Mouse (Mus musculus): ENCODE data around the gene Tgfbr1. TPM values are rescaled to one million over a fixed set of nuclear protein-coding genes. Genes with fewer than 3 reads are reported as not detected.
A peak's percentile ranks its signal among the peaks of the same experiment; 100 is the strongest.
"Not testable (repeated sequence)": the region's sequence is repeated elsewhere in the genome, so short reads cannot be mapped to it uniquely, and the experiment has no call there.

Gene Tgfbr1
- polyA plus RNA-seq, 1 experiment from 2014 or later: 4.6 TPM

DNA sequence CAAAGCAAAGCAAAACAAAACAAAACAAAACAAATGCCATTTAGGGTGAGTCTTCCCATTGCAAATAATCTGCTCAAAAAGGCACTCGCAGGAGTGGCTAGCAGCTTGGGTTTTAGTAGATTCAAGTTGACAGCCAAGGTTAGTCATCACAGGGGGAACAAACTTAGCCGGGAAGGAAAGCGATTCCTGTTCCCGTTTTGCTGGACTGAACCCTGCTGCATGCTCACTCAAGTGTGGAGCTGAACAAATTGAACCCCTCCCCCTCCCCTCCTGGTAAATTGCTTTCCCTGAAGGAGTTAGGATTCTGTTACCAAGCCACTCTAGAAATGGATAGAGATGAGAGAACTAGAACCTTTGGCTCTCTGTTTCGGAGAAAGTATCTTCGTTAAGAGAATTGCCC, 3.3 kb upstream of the Tgfbr1 start:
- DNase-seq: no peak
- Histone ChIP-seq H3K36me3 (no peaks in the 10 kb centered on the region), H3K4me1 (replicated peaks) (peaks cover 29% of the 10 kb centered on the region), H3K4me2 (no peak overlapping the region), H3K9me3 (replicated peaks) (no peaks in the 10 kb centered on the region), H3K27me3 (peaks cover 40% of the 10 kb centered on the region), H3K27ac (no peak overlapping the region), H3K9ac (no peak overlapping the region), H3K4me3 (replicated peaks) (no peak overlapping the region)
- ATAC-seq (ENCODE audit: low read depth): no peak
- WGBS (ENCODE audit: insufficient replicate concordance): 27% methylated on average over 6 of the region's 6 CpGs

DNA sequence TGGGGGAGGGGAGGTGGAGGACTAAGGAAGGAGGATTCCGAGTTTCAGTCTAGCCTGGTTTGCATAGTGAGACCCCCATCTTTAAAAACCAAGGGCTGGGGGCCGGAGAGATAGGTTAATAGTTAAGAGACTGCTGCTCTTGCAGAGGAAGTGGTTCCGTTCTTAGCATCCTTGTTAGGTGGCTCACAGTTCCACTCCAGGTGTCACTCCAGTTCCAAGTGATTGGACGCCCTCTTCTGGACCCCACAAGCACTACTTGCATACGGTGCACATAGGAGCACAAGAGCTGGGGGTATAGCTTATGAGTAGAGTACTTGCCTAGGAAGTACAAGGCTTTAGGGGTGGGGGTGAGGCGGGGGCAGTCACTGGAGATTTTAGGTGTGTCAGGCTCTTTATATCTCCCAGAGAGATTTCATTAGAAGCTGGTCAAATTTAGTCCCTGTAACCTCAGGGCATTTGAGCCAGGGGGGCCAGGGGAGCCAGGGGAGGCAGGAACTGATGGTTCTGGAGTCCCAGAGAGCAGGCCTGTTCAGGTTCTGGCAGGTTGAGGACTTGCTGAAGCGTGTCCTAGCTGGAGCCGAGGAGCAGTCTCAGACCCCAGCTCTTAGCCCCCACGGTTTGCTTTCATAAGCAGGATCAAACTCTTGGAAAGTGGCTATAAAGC, 1.5 kb upstream of the Tgfbr1 start:
- DNase-seq: peak; percentile 13
- no peak for ATAC-seq (ENCODE audit: low read depth)
- Histone ChIP-seq H3K36me3 (no peaks in the 10 kb centered on the region), H3K27ac (no peak overlapping the region), H3K9ac (peak overlapping the region; percentile 78), H3K9me3 (replicated peaks) (no peaks in the 10 kb centered on the region), H3K4me2 (peak overlapping the region; percentile 100), H3K4me1 (replicated peaks) (peaks cover 29% of the 10 kb centered on the region), H3K27me3 (peaks cover 40% of the 10 kb centered on the region), H3K4me3 (replicated peaks) (peak overlapping the region; percentile 82)
- WGBS (ENCODE audit: insufficient replicate concordance): 13% methylated on average over 9 of the region's 9 CpGs

- Histone ChIP-seq H3K9me3 (replicated peaks) (no peaks in the 10 kb centered on the region), H3K4me1 (replicated peaks) (peaks cover 29% of the 10 kb centered on the region), H3K36me3 (no peaks in the 10 kb centered on the region), H3K27ac (no peak overlapping the region), H3K27me3 (peaks cover 40% of the 10 kb centered on the region), H3K9ac (peak overlapping the region; percentile 78), H3K4me2 (peak overlapping the region; percentile 100), H3K4me3 (replicated peaks) (peak overlapping the region; percentile 82)
- ATAC-seq (ENCODE audit: low read depth) (no peak), DNase-seq (peak; percentile 4)
- under 1% methylated on average over 32 of the region's 32 CpGs for whole genome bisulfite sequencing (ENCODE audit: insufficient replicate concordance)
Measured at GRCm38 (mm10) chr4:47352061-47352661, 861 bp upstream of the Tgfbr1 start.

GRCm38 (mm10) chr4:47353416-47354111, 542 bp downstream of the Tgfbr1 start:
- no peaks in the 10 kb centered on the region for H3K36me3 ChIP-seq
- peaks cover 34% of the 10 kb centered on the region for H3K4me1 ChIP-seq (replicated peaks)
- DNase-seq (peak; percentile 48), ATAC-seq (ENCODE audit: low read depth) (peak; percentile 60)
- peak overlapping the region; percentile 86 for H3K9ac ChIP-seq
- peaks cover 40% of the 10 kb centered on the region for H3K27me3 ChIP-seq
- WGBS (ENCODE audit: insufficient replicate concordance): under 1% methylated on average over 64 of the region's 73 CpGs
- peak overlapping the region; percentile 82 for H3K4me3 ChIP-seq (replicated peaks)
- no peaks in the 10 kb centered on the region for H3K9me3 ChIP-seq (replicated peaks)
- H3K4me2 ChIP-seq: peak overlapping the region; percentile 100
- H3K27ac ChIP-seq: peak overlapping the region; percentile 80

DNA sequence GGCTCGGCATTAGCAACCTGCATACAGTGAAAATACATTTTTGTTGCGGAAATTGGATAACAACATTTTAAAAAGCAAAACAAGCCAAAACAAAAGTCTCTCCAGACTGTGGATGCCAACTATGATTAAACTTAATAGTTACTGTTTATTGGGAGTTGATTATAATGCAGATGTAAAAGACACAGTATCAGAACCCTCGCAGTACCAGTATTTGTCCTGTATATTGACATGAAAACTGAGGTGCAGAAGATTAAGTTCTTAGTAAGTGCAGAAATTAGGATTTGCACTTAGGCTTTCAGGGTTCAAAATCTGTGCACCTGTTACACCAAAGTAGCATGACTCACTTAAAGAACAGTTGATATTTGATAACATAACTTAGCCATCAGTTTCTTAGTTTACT, 1.3 kb downstream of the Tgfbr1 start:
- Histone ChIP-seq H3K4me2 (peak overlapping the region; percentile 100), H3K27me3 (peaks cover 36% of the 10 kb centered on the region), H3K4me1 (replicated peaks) (peaks cover 40% of the 10 kb centered on the region), H3K9ac (peak overlapping the region; percentile 86; the same call in 1 of the 2 replicates), H3K4me3 (replicated peaks) (peak overlapping the region; percentile 82), H3K27ac (no peak overlapping the region), H3K9me3 (replicated peaks) (no peaks in the 10 kb centered on the region), H3K36me3 (no peaks in the 10 kb centered on the region)
- 48% methylated on average over 3 of the region's 3 CpGs for WGBS (ENCODE audit: insufficient replicate concordance)
- no peak for ATAC-seq (ENCODE audit: low read depth)
- DNase-seq: no peak

GRCm38 (mm10) chr4:47362662-47363061, 9.6 kb downstream of the Tgfbr1 start:
- WGBS (ENCODE audit: insufficient replicate concordance): 73% methylated on average over 2 of the region's 2 CpGs
- no peaks in the 10 kb centered on the region for H3K27me3 ChIP-seq
- no peak overlapping the region for H3K9ac ChIP-seq
- no peak overlapping the region for H3K4me3 ChIP-seq (replicated peaks)
- ATAC-seq (ENCODE audit: low read depth) (no peak), DNase-seq (no peak)
- H3K9me3 ChIP-seq (replicated peaks): no peaks in the 10 kb centered on the region
- peaks cover 18% of the 10 kb centered on the region for H3K4me1 ChIP-seq (replicated peaks)
- no peaks in the 10 kb centered on the region for H3K36me3 ChIP-seq
- no peak overlapping the region for H3K4me2 ChIP-seq
- no peak overlapping the region for H3K27ac ChIP-seq

DNA sequence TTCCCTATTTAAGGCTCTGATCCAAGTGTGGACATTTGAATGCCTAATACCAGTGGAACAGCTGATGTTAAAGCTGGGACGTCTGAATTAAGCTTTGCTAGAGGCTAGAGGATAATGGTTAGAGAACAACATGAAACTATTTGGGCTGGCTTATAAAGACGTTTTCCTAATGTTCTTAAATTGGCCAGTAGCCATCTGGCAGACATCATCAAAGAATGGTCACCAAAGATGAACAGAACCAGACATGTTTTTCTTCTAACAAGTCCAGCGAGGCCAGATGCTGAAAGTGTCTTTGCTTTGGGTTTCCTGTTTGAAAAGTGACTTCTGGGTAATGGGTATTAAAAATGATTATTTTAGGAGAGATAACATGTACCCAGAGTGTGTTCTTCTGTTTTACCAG, 10.1 kb downstream of the Tgfbr1 start:
- no peak for DNase-seq
- H3K4me3 ChIP-seq (replicated peaks): no peak overlapping the region
- H3K36me3 ChIP-seq: no peaks in the 10 kb centered on the region
- no peak overlapping the region for H3K9ac ChIP-seq
- 60% methylated on average over 3 of the region's 3 CpGs for WGBS (ENCODE audit: insufficient replicate concordance)
- H3K4me2 ChIP-seq: no peak overlapping the region
- H3K27me3 ChIP-seq: no peaks in the 10 kb centered on the region
- H3K4me1 ChIP-seq (replicated peaks): peaks cover 16% of the 10 kb centered on the region
- H3K9me3 ChIP-seq (replicated peaks): no peaks in the 10 kb centered on the region
- H3K27ac ChIP-seq: no peak overlapping the region
- no peak for ATAC-seq (ENCODE audit: low read depth)

- H3K9ac ChIP-seq: no peak overlapping the region
- no peaks in the 10 kb centered on the region for H3K36me3 ChIP-seq
- H3K27ac ChIP-seq: no peak overlapping the region
- DNase-seq (no peak), ATAC-seq (ENCODE audit: low read depth) (no peak)
- 0 out of 2 replicates have a peak, but pooled peaks cover 5% of the 10 kb centered on the region for H3K4me1 ChIP-seq (replicated peaks)
- no peak overlapping the region for H3K4me2 ChIP-seq
- no peaks in the 10 kb centered on the region for H3K9me3 ChIP-seq (replicated peaks)
- 58% methylated on average over 2 of the region's 2 CpGs for WGBS (ENCODE audit: insufficient replicate concordance)
- H3K27me3 ChIP-seq: no peaks in the 10 kb centered on the region
- H3K4me3 ChIP-seq (replicated peaks): no peak overlapping the region
Measured at GRCm38 (mm10) chr4:47368717-47369116, 15.7 kb downstream of the Tgfbr1 start.

- no peaks in the 10 kb centered on the region for H3K27me3 ChIP-seq
- no peak overlapping the region for H3K4me3 ChIP-seq (replicated peaks)
- no peaks in the 10 kb centered on the region; the same call in 1 of the 2 replicates for H3K4me1 ChIP-seq (replicated peaks)
- no peak overlapping the region for H3K9ac ChIP-seq
- H3K9me3 ChIP-seq (replicated peaks): no peaks in the 10 kb centered on the region
- no peak for ATAC-seq (ENCODE audit: low read depth)
- no peaks in the 10 kb centered on the region for H3K36me3 ChIP-seq
- no peak overlapping the region for H3K27ac ChIP-seq
- WGBS (ENCODE audit: insufficient replicate concordance): 22% methylated on average over 1 of the region's 1 CpGs
- no peak overlapping the region for H3K4me2 ChIP-seq
- no peak for DNase-seq
Measured at GRCm38 (mm10) chr4:47378716-47379115, 25.7 kb downstream of the Tgfbr1 start.

DNA sequence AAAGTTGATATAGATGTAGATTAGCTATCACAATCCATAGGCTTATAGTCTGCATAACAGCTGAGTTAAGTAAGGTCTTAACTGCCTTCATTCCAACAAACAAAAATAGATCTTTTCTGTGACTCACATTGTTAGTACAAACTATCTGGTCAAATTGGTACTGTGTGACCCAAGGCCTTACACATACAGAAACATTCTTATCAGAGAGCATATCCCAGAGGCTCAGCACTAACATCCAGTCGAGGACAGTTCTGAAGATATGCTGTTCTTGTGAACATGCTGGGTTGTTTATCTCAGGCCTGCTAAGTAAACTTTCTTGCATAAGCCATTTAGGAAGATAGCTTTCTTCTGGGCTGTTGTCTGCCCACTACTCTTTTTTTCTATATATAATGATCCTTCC, 29.4 kb downstream of the Tgfbr1 start:
- H3K4me1 ChIP-seq (replicated peaks): no peaks in the 10 kb centered on the region; the same call in 1 of the 2 replicates
- peaks cover 7% of the 10 kb centered on the region for H3K36me3 ChIP-seq
- no peak overlapping the region for H3K9ac ChIP-seq
- no peak overlapping the region for H3K4me3 ChIP-seq (replicated peaks)
- WGBS (ENCODE audit: insufficient replicate concordance): 20% methylated on average over 1 of the region's 1 CpGs
- no peaks in the 10 kb centered on the region for H3K27me3 ChIP-seq
- no peak overlapping the region for H3K4me2 ChIP-seq
- H3K9me3 ChIP-seq (replicated peaks): no peaks in the 10 kb centered on the region
- no peak overlapping the region for H3K27ac ChIP-seq
- DNase-seq (no peak), ATAC-seq (ENCODE audit: low read depth) (no peak)

GRCm38 (mm10) chr4:47391926-47392325, 38.9 kb downstream of the Tgfbr1 start:
- ATAC-seq (ENCODE audit: low read depth); H3K36me3 ChIP-seq: not testable (repeated sequence)
- 81% methylated on average over 2 of the region's 2 CpGs for WGBS (ENCODE audit: insufficient replicate concordance)

More at GRCm38 (mm10) chr4:47391926-47392325, 38.9 kb downstream of the Tgfbr1 start:
- H3K9ac ChIP-seq; H3K4me2 ChIP-seq; H3K4me1 ChIP-seq (replicated peaks); H3K27ac ChIP-seq; H3K4me3 ChIP-seq (replicated peaks); H3K27me3 ChIP-seq; DNase-seq; H3K9me3 ChIP-seq (replicated peaks): not testable (repeated sequence)

Measured in liver, embryonic 13.5 days (tissue).